Mouse (Mus musculus) E14TG2a.4 (cell line): ENCODE results near the gene Rabep2.

Experiments
- CTCF ChIP-seq: conservative IDR thresholded peaks from 2 replicates; pipeline ENCODE4 v1.5.1; 2014; ENCODE audit warnings: low read length
- NANOG ChIP-seq: IDR thresholded peaks from 2 replicates; pipeline ENCODE4 v1.6.1; 2014; ENCODE audit warnings: borderline replicate concordance, low read length, mixed read lengths
- POU5F1 ChIP-seq: IDR thresholded peaks from 2 replicates; pipeline ENCODE4 v1.6.1; 2014; ENCODE audit warnings: low read length, borderline replicate concordance

- TF ChIP-seq CTCF, result no peak
- TF ChIP-seq NANOG, result no peak
- TF ChIP-seq POU5F1, result no peak
Observed at GRCm38 (mm10) chr7:126472306-126472705, 43.7 kb downstream of the Rabep2 start.
